Mouse (Mus musculus) erythroblast, embryonic 14.5 days (primary cell): ENCODE results near the gene March1.

Experiments
- GATA1 ChIP-seq: IDR thresholded peaks from 2 replicates; pipeline ENCODE4 v1.6.1; 2012; ENCODE audit warnings: low read length, inconsistent platforms, mixed read lengths
- TAL1 ChIP-seq: IDR thresholded peaks from 3 replicates; pipeline ENCODE4 v1.6.1; 2012; ENCODE audit warnings: low read length, inconsistent platforms, mixed read lengths

GRCm38 (mm10) chr8:66441123-66441522, 823.4 kb downstream of the March1 start:
- TF ChIP-seq GATA1 (no peak), TAL1 (no peak)
